Mouse (Mus musculus) midbrain, embryonic 12.5 days (tissue): ENCODE data around the gene Siglec1. TPM values are rescaled to one million over a fixed set of nuclear protein-coding genes. Genes with fewer than 3 reads are reported as not detected.

Source experiments
- ATAC-seq: fragments of 200-750 bp; cut with Nextera tagmentation; 2 replicates; pipeline ENCODE4 v1.8.0; 2017; ENCODE audit warnings: low read depth, moderate TSS enrichment, moderate library complexity; ENCODE audit not compliant: low FRiP score
- H3K27ac ChIP-seq: fragments of 300-500 bp; sonication (generic); replicated peaks from 2 replicates; pipeline ENCODE4 v1.5.1; 2016; ENCODE audit warnings: mild to moderate bottlenecking
- H3K27me3 ChIP-seq: fragments of 300-500 bp; sonication (generic); 2 replicates; pipeline ENCODE4 v1.6.1; 2016; ENCODE audit warnings: mild to moderate bottlenecking
- H3K36me3 ChIP-seq: fragments of 300-500 bp; sonication (generic); 2 replicates; pipeline ENCODE4 v1.6.1; 2016
- H3K4me1 ChIP-seq: fragments of 300-500 bp; sonication (generic); 2 replicates; pipeline ENCODE4 v1.6.1; 2016
- H3K4me2 ChIP-seq: fragments of 300-500 bp; sonication (generic); replicated peaks from 2 replicates; pipeline ENCODE4 v1.6.1; 2016; ENCODE audit warnings: mild to moderate bottlenecking, moderate library complexity
- H3K4me3 ChIP-seq: fragments of 300-500 bp; sonication (generic); 2 replicates; pipeline ENCODE4 v1.5.1; 2016; ENCODE audit warnings: mild to moderate bottlenecking
- H3K9ac ChIP-seq: fragments of 300-500 bp; sonication (generic); replicated peaks from 2 replicates; pipeline ENCODE4 v1.6.1; 2016; ENCODE audit warnings: mild to moderate bottlenecking, moderate library complexity
- H3K9me3 ChIP-seq: fragments of 300-500 bp; sonication (generic); 2 replicates; pipeline ENCODE4 v1.6.1; 2016; ENCODE audit warnings: mild to moderate bottlenecking
- WGBS: fragments of 180-500 bp; shearing (Covaris S2); methylation state at CpG from one replicate; pipeline ENCODE4 v1.1.7; 2016; 5-methylcytosine and 5-hydroxymethylcytosine counted together
- microRNA-seq: library from miRNA; unstranded; fragments of <30 nt; microRNA quantifications from one replicate; pipeline ENCODE4, GENCODE M21; 2017
- polyA plus RNA-seq: library from polyadenylated mRNA; unstranded; fragments of >200 nt; fragmentation: Nextera tagmentation; extraction: Ambion mirVana; gene quantifications from 2 replicates; pipeline ENCODE4 v1.2.1, GENCODE M21; 2016

Siglec1 gene
- polyA plus RNA-seq, 1 experiment from 2014 or later: 0.27 TPM

- no peaks in the 10 kb centered on the region for H3K27me3 ChIP-seq
- H3K9ac ChIP-seq: no peak overlapping the region
- H3K4me1 ChIP-seq: no peaks in the 10 kb centered on the region
- 87% methylated on average over 3 of the region's 3 CpGs for WGBS
- peaks cover 45% of the 10 kb centered on the region for H3K36me3 ChIP-seq
- H3K4me3 ChIP-seq: no peak overlapping the region
- no peaks in the 10 kb centered on the region for H3K9me3 ChIP-seq
- H3K27ac ChIP-seq: no peak overlapping the region
- no peak for ATAC-seq
- no peak overlapping the region for H3K4me2 ChIP-seq
These were observed 59.6 kb downstream of the Siglec1 start for GRCm38 (mm10) chr2:131026941-131027340.

- no peak overlapping the region for H3K9ac ChIP-seq
- H3K27ac ChIP-seq: no peak overlapping the region
- peaks cover 56% of the 10 kb centered on the region for H3K36me3 ChIP-seq
- ATAC-seq: no peak
- H3K4me3 ChIP-seq: no peak overlapping the region
- no peak overlapping the region for H3K4me2 ChIP-seq
- H3K4me1 ChIP-seq: no peaks in the 10 kb centered on the region
- H3K9me3 ChIP-seq: no peaks in the 10 kb centered on the region
- WGBS: 97% methylated on average over 2 of the region's 2 CpGs
- no peaks in the 10 kb centered on the region for H3K27me3 ChIP-seq
These were observed 61.3 kb downstream of the Siglec1 start for GRCm38 (mm10) chr2:131025230-131025629.

Small RNAs within 50 kb of the gene (microRNA-seq; reads per million reads assigned to microRNA genes)
- not detected for gene Mir6973b

Other genes starting within 250 kb of the Siglec1 start
- gene 4930402H24Rik, start 180.4 kb downstream of the Siglec1 start, polyA plus RNA-seq: 86.9 and 89.0 TPM in 2 replicates
- 11.8 and 15.4 TPM in 2 replicates for gene Atrn, start 180.3 kb downstream of the Siglec1 start, polyA plus RNA-seq
- 5.9 and 6.8 TPM in 2 replicates for gene Gfra4, start 43.7 kb downstream of the Siglec1 start, polyA plus RNA-seq
- 2.0 and 2.1 TPM in 2 replicates for gene Adam33, start 23.0 kb downstream of the Siglec1 start, polyA plus RNA-seq
- 6.4 and 7.6 TPM in 2 replicates for gene Hspa12b, start 40.5 kb upstream of the Siglec1 start, polyA plus RNA-seq
- not detected in 2 replicates for gene Gm11037, start 46.7 kb upstream of the Siglec1 start, polyA plus RNA-seq
- gene 1700037H04Rik, start 73.3 kb upstream of the Siglec1 start, polyA plus RNA-seq: 92.2 and 98.3 TPM in 2 replicates
- gene Cenpb, start 93.3 kb upstream of the Siglec1 start, polyA plus RNA-seq: 16.2 and 17.4 TPM in 2 replicates
- gene Cdc25b, start 100.2 kb upstream of the Siglec1 start, polyA plus RNA-seq: 107 and 111 TPM in 2 replicates
- gene Spef1, start 100.5 kb upstream of the Siglec1 start, polyA plus RNA-seq: 9.0 and 9.7 TPM in 2 replicates
- gene Ap5s1, start 120.3 kb upstream of the Siglec1 start, polyA plus RNA-seq: 25.6 and 28.7 TPM in 2 replicates
- gene Mavs, start 147.3 kb upstream of the Siglec1 start, polyA plus RNA-seq: 12.3 and 13.8 TPM in 2 replicates
- 61.9 and 72.8 TPM in 2 replicates for gene Pank2, start 175.7 kb upstream of the Siglec1 start, polyA plus RNA-seq